Mouse (Mus musculus) kidney, postnatal 0 days (tissue): ENCODE results near the gene Afmid. TPM values are rescaled to one million over a fixed set of nuclear protein-coding genes. Genes with fewer than 3 reads are reported as not detected.
A peak's percentile ranks its signal among the peaks of the same experiment; 100 is the strongest.

ENCODE experiments used
- ATAC-seq: fragments of 200-750 bp; cut with Nextera tagmentation; replicated peaks from 2 replicates; pipeline ENCODE4 v1.8.0; 2017; ENCODE audit warnings: low read depth, moderate number of reproducible peaks, moderate TSS enrichment, moderate library complexity; ENCODE audit not compliant: low FRiP score
- DNase-seq: peaks from one replicate; pipeline ENCODE4 v3.0.0-alpha.2; 2016; ENCODE audit warnings: low spot score
- H3K27ac ChIP-seq: fragments of 300-500 bp; sonication (generic); 2 replicates; pipeline ENCODE4 v1.5.1; 2014; ENCODE audit warnings: mild to moderate bottlenecking
- H3K27me3 ChIP-seq: fragments of 300-500 bp; sonication (generic); 2 replicates; pipeline ENCODE4 v1.6.1; 2014; ENCODE audit warnings: low read length, mixed read lengths; ENCODE audit not compliant: insufficient read depth
- H3K36me3 ChIP-seq: fragments of 300-500 bp; sonication (generic); 2 replicates; pipeline ENCODE4 v1.6.1; 2014; ENCODE audit warnings: low read length, mixed read lengths; ENCODE audit not compliant: insufficient read depth
- H3K4me1 ChIP-seq: fragments of 300-500 bp; sonication (generic); replicated peaks from 2 replicates; pipeline ENCODE4 v1.6.1; 2014; ENCODE audit warnings: antibody characterized with exemption, low read length, mixed read lengths; ENCODE audit not compliant: insufficient read depth
- H3K4me2 ChIP-seq: fragments of 300-500 bp; sonication (generic); 2 replicates; pipeline ENCODE4 v1.6.1; 2014; ENCODE audit warnings: mild to moderate bottlenecking, low read length, moderate library complexity, mixed read lengths
- H3K4me3 ChIP-seq: fragments of 300-500 bp; sonication (generic); replicated peaks from 2 replicates; pipeline ENCODE4 v1.5.1; 2014; ENCODE audit warnings: low read depth, low read length
- H3K9ac ChIP-seq: fragments of 300-500 bp; sonication (generic); 2 replicates; pipeline ENCODE4 v1.6.1; 2014; ENCODE audit warnings: low read depth, low read length
- H3K9me3 ChIP-seq: fragments of 300-500 bp; sonication (generic); replicated peaks from 2 replicates; pipeline ENCODE4 v1.6.1; 2016; ENCODE audit warnings: low read length, inconsistent platforms, mixed read lengths
- CTCF ChIP-seq: IDR thresholded peaks from 2 replicates; pipeline ENCODE4 v1.5.1; 2016; ENCODE audit warnings: antibody characterized with exemption, low read depth, mild to moderate bottlenecking, moderate library complexity
- WGBS: fragments of 180-500 bp; shearing (Covaris S2); extraction: QIAGEN DNeasy Blood & Tissue Kit; methylation state at CpG from one replicate; pipeline ENCODE4 v1.1.7; 2014; 5-methylcytosine and 5-hydroxymethylcytosine counted together
- polyA plus RNA-seq: library from polyadenylated mRNA; unstranded; fragments of >200 nt; fragmentation: Nextera tagmentation; extraction: Ambion mirVana; gene quantifications from 2 replicates; pipeline ENCODE4 v1.2.1, GENCODE M21; 2015

Gene Afmid
- polyA plus RNA-seq, 1 experiment from 2014 or later, result 4.5 TPM

- Histone ChIP-seq H3K9ac (no peak overlapping the region), H3K27me3 (no peaks in the 10 kb centered on the region), H3K9me3 (no peaks in the 10 kb centered on the region), H3K4me1 (0 out of 2 replicates have a peak, but pooled peaks cover 5% of the 10 kb centered on the region), H3K36me3 (no peaks in the 10 kb centered on the region), H3K27ac (peak overlapping the region; percentile 33; the same call in 1 of the 2 replicates), H3K4me2 (no peak overlapping the region), H3K4me3 (no peak overlapping the region)
- WGBS, result 87% methylated on average over 9 of the region's 9 CpGs
- ATAC-seq, result no peak
- no peak for DNase-seq
- TF ChIP-seq CTCF, result no peak
Measured at GRCm38 (mm10) chr11:117791441-117791761, 34.3 kb upstream of the Afmid start.

- H3K9ac ChIP-seq, result peak overlapping the region; percentile 51; the same call in 1 of the 2 replicates
Measured at GRCm38 (mm10) chr11:117792281-117792888, 33.3 kb upstream of the Afmid start.

GRCm38 (mm10) chr11:117794035-117794551 is 31.6 kb upstream of the Afmid start:
- H3K36me3 ChIP-seq, result no peaks in the 10 kb centered on the region
- H3K4me1 ChIP-seq, result 0 out of 2 replicates have a peak, but pooled peaks cover 5% of the 10 kb centered on the region
- TF ChIP-seq CTCF, result no peak
- no peaks in the 10 kb centered on the region for H3K27me3 ChIP-seq
- DNase-seq, result no peak
- ATAC-seq, result no peak
- H3K9me3 ChIP-seq, result no peaks in the 10 kb centered on the region
- H3K9ac ChIP-seq, result no peak overlapping the region
- H3K4me3 ChIP-seq, result no peak overlapping the region
- no peak overlapping the region for H3K4me2 ChIP-seq
- no peak overlapping the region for H3K27ac ChIP-seq
- WGBS, result 64% methylated on average over 4 of the region's 4 CpGs

More at GRCm38 (mm10) chr11:117792281-117792888, 33.3 kb upstream of the Afmid start:
- H3K27me3 ChIP-seq, result no peaks in the 10 kb centered on the region
- H3K4me1 ChIP-seq, result 0 out of 2 replicates have a peak, but pooled peaks cover 5% of the 10 kb centered on the region
- peak overlapping the region; percentile 48; the same call in 1 of the 2 replicates for H3K27ac ChIP-seq
- no peaks in the 10 kb centered on the region for H3K9me3 ChIP-seq
- H3K4me2 ChIP-seq, result peak overlapping the region; percentile 57
- ATAC-seq, result peak; percentile 83
- peak; percentile 33; the same call in 1 of the 2 replicates for TF ChIP-seq CTCF
- no peaks in the 10 kb centered on the region for H3K36me3 ChIP-seq
- peak; percentile 80 for DNase-seq
- WGBS, result 13% methylated on average over 20 of the region's 22 CpGs
- H3K4me3 ChIP-seq, result 0 out of 2 replicates have a peak overlapping the region, but pooled peaks have one; percentile 17

- WGBS, result 34% methylated on average over 5 of the region's 5 CpGs
- ATAC-seq, result no peak
Measured at GRCm38 (mm10) chr11:117796954-117797353, 28.8 kb upstream of the Afmid start.

GRCm38 (mm10) chr11:117797511-117798159 is 28.1 kb upstream of the Afmid start, which contains the start of gene 6030468B19Rik:
Gene 6030468B19Rik, plus strand, starts transcription at chr11:117797660.
- ATAC-seq, result no peak

More at GRCm38 (mm10) chr11:117796954-117797353, 28.8 kb upstream of the Afmid start:
- Histone ChIP-seq H3K4me2 (no peak overlapping the region), H3K4me1 (0 out of 2 replicates have a peak, but pooled peaks cover 5% of the 10 kb centered on the region), H3K27me3 (no peaks in the 10 kb centered on the region), H3K27ac (no peak overlapping the region), H3K9me3 (no peaks in the 10 kb centered on the region), H3K9ac (no peak overlapping the region), H3K36me3 (no peaks in the 10 kb centered on the region), H3K4me3 (no peak overlapping the region)
- no peak for DNase-seq
- no peak for TF ChIP-seq CTCF

GRCm38 (mm10) chr11:117798160-117798541 is 27.6 kb upstream of the Afmid start:
- Histone ChIP-seq H3K9me3 (no peaks in the 10 kb centered on the region), H3K36me3 (no peaks in the 10 kb centered on the region), H3K9ac (no peak overlapping the region), H3K27me3 (no peaks in the 10 kb centered on the region), H3K27ac (no peak overlapping the region), H3K4me1 (no peaks in the 10 kb centered on the region), H3K4me3 (no peak overlapping the region), H3K4me2 (no peak overlapping the region)
- DNase-seq (no peak), ATAC-seq (no peak)
- no peak for TF ChIP-seq CTCF
- 18% methylated on average over 2 of the region's 2 CpGs for WGBS

More at GRCm38 (mm10) chr11:117797511-117798159, 28.1 kb upstream of the Afmid start, which contains the start of gene 6030468B19Rik:
- Histone ChIP-seq H3K9me3 (no peaks in the 10 kb centered on the region), H3K4me1 (0 out of 2 replicates have a peak, but pooled peaks cover under 1% of the 10 kb centered on the region), H3K4me2 (no peak within 1 kb of the TSS), H3K4me3 (no peak within 1 kb of the TSS), H3K36me3 (no peaks in the 10 kb centered on the region), H3K9ac (no peak within 1 kb of the TSS), H3K27me3 (no peaks in the 10 kb centered on the region), H3K27ac (no peak within 1 kb of the TSS)
- no peak for TF ChIP-seq CTCF
- no peak for DNase-seq
- 59% methylated on average over 9 of the region's 9 CpGs for WGBS
